Mouse (Mus musculus) G1E-ER4 (cell line): Measurements from ENCODE around the gene Hoxd10. TPM values are rescaled to one million over a fixed set of nuclear protein-coding genes. Genes with fewer than 3 reads are reported as not detected.

Source experiments
- GATA1 ChIP-seq: IDR thresholded peaks from one replicate; pipeline ENCODE4 v1.8.0; 2012; ENCODE audit warnings: low read length, inconsistent platforms
- polyA plus RNA-seq: library from polyadenylated mRNA; stranded (reverse); fragments of >175 nt; gene quantifications from 2 replicates; pipeline ENCODE4 v1.2.3, GENCODE M21; 2012

Hoxd10 gene
- polyA plus RNA-seq, 1 experiment = not detected

DNA sequence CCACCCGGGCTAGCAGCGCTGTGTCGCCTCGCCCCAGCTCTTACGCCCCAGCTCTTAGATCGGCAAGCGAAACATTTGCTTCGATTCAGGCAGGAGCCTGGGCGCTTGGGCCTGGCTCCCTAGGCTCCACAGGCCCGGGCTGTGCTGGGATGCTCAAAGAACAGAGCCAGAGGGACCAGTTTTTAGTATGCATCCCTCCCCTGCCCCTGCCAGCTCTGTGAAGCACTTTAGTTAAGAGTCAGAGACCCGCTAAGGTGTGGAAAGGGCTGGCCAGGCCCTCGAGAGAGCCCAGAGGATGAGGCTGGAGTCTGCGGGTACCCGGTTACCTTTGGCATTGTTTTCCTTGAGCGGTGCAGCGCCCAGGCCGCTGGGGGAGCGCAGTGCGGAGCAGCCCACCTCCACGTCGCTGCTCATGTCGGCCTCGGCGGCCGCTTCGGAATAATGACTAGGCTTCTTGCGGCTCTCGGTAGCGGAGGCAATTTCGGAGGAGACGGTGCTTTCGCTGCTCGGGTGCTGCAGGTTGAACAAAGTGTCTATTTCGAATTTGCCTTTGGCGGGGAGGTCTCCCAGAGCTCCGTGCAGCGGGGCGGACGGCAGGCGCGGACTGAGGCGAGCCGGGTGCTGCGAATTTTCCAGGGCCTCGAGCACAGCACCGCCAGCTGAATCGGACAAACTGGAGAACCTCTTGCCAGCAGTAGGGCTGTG lies 32.9 kb upstream of the Hoxd10 start:
- TF ChIP-seq GATA1 = no peak

DNA sequence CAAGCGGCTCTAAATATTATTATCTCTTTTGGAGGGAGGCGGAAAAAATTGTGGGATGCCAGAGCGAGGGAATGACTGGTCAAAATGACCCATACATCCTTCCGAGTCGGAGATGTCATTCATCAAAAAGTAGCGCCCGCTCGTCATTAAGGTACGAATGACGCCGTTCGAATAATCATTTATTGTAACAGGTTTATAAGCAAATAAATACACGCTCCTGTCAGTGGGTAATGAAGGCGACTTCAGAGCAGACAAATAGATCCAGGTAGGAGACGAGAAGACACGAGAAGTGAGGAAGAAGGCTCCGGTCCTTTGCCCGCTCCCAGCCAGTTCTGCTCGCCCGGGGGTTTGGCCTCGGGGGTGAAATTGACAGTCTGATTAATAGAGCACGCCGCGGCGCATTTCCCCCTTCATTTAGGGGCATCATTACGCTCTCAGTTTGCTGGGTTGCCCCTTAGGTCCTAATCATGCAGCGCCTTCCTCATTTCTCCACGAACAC lies 32.2 kb upstream of the Hoxd10 start, which contains the start of gene Evx2:
Evx2 (minus strand) TSS at position 51 of the 499 bp plus-strand sequence.
- no peak for TF ChIP-seq GATA1

DNA sequence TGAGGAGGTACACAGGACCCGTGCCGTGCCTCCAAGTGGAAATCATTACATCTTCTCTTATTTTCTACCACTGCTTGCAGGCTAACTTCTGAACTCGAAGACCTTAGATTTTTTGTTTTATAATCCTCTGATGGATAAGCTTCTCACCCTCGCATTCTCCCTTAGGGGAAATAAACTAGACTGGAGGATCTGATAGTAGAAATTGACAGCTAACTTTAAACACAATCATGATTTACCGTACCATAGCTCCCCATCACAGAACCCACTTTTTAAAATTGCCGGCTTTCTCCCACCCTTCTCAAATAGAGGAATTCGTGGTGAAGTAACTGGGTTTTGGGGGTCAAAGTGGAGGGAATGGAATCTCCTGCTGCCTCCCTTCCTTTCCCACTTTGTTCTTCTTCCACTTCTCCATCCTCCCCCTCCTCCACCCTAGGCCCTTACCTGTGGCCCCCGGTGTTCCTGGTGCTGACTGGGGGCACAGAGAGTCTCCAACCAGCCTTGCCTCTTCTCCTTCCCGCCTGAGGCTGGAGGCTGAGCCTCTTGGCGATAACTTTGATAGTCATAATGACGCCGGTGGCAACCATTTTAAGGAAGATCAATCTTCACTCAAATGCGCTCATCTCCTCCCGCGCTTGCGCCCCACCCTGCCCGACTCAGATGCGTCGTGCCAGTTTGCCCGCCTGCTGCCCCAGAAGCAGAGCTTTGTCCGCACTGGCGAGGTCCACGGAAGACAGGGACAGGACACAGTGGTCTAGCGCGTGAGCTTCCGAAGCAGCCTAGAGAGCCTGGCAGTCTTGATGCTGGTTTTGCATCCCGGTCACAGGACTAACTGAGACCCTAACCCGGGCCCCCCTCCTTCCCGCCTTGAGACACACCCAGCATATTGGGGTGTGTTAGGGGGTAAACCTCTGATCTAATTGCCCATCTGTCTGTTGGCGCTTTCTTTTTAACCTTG lies 31.0 kb upstream of the Hoxd10 start:
- TF ChIP-seq GATA1 = no peak

DNA sequence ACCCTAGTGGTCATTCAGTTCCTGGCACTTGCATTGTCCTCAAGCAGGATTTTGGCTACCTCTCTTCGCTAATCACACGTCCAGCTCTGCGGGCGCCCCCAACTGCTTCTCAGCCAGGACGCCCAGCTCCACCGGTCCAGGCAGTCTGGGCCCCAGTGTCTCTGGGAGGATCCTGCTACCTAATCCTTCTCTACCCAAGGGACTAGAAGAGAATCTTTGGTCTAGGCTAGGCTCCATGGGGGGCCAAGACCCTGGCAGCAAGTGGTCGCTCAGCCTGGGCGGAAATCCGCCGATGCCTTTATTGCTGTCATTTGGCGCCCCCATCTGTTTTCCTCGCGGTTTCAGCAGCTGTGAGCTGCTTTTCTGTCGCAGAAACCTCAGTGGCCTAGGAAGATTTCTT lies 30.0 kb upstream of the Hoxd10 start:
- TF ChIP-seq GATA1 = no peak

DNA sequence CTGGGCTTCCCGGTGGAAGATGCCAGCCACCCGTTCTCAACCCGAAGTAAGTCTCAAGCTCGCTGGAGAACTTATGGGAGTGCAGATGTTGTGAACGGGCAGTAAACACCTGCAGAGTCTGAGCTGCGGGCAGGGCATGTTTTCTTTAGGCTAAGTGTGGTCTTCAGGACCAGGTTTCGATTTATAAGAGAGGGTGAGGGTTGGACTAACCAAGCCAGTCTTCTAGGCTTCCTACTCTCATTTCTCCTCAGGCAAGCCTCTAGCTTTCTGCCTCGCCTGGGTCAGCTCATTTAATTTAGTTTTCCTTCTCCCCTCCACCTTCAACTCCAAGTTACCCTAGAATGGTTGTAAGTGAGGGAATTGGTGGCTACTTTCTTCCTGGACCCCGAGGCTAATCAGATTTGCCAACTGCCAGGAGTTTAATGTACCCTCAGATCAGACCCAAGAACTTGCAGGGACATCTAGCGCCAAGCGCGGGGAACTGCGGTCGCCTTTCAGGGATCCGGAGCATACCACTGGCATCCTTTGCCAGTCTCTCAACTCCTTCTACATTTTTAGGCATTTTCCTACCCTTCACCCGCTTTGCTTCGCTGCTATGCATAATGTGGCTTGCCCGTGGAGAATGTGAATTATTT lies 28.3 kb upstream of the Hoxd10 start:
- no peak for TF ChIP-seq GATA1

DNA sequence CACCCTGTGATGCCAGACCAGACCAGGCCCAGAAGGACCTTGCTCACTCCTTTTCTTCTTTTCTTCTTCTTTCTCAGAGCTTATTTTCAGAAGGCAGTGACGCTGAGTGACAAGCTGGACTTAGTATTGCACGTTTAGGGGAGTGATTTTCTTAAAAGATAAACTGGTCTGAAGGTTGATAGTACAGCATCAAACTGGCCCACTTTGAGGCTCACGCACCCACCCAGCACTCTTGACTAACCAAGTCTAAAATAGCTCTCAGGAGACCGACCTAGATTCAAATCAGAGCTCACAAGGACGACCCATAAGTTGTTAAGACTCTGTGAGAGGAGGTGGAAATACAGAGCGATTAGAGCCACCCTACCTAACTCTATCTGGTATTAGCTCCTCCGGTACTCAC lies 25.3 kb upstream of the Hoxd10 start:
- TF ChIP-seq GATA1 = no peak

DNA sequence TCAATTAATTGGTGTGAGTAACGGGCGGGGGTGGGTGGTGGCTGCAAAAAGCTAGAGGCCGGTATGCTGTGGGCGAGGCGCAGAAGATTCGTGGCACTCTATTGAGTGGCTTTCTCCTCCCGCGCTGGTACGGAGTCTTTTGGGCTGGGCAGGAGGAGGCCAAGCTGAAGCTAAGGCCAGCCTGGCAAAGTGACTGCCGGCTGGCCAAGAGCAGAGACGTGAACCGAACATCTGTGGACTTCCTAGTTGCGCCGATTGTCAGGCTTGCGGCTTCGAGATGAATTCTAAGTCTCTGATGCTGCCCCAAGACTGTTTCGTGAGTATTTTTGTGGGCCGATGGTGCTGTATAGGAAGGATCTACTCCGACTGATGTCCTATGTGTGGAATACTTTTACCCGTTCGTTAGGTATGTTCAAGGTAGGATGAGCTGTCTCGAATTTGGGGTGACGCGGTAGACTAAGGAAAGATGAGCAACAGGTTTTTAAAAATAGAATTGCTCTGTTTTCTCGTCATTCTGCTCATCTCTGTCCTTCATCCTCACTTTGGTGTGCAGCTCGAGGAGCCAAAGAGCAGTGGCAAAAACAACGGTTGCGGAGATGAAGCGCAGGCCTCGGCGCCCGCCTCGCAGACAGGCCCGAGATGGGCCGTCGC lies 24.4 kb upstream of the Hoxd10 start:
- TF ChIP-seq GATA1 = no peak

DNA sequence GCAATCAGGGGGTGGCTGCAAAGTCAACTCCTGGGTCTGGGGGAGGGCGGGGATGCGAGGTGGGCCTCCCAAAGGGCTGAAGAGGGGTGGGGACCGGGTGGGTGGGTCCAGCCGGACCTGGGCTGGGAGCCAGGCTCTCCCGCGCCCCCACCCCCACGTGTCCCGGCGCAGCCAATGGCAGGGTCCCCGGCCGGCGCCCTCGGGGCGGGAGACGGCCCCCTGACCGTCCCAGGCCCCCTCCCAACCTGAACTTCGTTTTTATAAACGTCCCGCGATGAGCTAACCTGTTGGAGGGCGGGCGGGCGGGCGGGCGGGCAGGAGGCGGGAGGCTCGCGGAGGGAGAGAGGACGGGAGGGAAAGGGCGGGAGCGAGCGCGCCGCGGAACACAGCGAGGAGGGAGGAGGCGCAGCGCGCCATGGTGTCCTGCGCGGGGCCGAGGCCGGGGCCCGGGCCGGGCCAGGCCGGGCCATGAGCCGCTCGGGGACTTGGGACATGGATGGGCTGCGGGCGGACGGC lies 23.8 kb upstream of the Hoxd10 start, which contains the start of gene Hoxd13:
Hoxd13 (plus strand) TSS at position 469 of the 516 bp plus-strand sequence.
- TF ChIP-seq GATA1 = no peak

DNA sequence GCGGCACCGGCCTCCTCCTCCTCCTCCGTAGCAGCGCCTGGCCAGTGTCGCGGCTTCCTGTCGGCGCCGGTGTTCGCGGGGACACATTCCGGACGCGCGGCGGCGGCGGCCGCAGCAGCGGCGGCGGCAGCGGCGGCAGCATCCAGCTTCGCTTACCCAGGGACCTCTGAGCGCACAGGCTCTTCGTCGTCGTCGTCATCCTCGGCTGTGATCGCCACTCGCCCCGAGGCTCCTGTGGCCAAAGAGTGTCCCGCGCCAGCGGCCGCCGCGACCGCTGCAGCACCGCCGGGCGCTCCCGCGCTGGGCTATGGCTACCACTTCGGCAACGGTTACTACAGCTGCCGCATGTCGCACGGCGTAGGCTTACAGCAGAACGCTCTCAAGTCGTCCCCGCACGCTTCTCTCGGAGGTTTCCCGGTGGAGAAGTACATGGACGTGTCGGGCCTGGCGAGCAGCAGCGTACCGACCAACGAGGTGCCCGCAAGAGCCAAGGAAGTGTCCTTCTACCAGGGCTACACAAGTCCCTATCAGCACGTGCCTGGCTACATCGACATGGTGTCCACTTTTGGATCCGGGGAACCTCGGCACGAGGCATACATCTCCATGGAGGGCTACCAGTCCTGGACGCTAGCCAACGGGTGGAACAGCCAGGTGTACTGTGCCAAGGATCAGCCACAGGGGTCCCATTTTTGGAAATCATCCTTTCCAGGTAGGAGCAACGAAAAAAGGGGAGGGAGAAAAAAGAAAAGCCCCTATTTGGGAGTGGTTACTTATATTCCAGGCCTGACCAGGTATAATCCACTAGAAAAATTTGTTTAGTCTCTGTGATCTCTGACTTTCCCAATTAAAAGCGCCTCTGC lies 23.1 kb upstream of the Hoxd10 start:
- no peak for TF ChIP-seq GATA1

DNA sequence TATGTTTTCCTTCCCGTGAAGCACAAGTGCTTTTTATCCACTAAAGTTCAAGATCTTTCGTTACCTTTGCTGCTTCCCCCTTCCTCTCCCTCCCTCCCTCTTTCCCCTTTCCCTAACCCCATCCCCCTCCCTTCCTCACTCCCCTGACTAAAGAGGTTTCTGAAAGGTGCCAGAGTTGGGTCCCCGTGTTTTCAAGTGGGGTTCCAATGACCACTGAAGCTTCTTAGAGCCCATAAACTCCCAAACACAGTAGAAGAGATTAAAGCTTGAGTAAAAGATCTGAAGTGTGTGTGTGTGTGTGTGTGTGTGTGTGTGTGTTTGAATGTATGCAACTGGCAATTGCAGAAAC lies 22.5 kb upstream of the Hoxd10 start:
- TF ChIP-seq GATA1 = no peak

DNA sequence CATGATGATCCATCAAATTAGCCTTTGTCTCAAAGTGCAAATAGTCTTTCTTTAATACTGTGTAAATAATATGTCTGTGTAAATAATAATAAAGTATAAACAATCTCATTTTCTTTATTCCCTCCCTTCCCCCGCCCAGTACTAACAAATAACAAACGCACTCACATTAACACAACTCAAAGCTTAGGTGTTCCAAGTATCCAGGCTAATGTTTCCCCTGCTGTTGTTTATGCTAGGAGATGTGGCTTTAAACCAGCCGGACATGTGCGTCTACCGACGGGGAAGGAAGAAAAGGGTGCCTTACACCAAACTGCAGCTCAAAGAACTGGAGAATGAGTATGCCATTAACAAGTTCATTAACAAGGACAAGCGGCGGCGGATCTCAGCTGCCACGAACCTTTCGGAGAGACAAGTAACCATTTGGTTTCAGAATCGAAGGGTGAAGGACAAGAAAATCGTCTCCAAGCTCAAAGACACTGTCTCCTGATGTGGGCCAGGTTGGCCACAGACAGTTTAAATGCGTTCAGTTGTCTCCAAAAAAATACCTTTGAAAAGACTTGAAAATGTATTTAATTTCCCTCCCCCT lies 22.0 kb upstream of the Hoxd10 start:
- TF ChIP-seq GATA1 = no peak

DNA sequence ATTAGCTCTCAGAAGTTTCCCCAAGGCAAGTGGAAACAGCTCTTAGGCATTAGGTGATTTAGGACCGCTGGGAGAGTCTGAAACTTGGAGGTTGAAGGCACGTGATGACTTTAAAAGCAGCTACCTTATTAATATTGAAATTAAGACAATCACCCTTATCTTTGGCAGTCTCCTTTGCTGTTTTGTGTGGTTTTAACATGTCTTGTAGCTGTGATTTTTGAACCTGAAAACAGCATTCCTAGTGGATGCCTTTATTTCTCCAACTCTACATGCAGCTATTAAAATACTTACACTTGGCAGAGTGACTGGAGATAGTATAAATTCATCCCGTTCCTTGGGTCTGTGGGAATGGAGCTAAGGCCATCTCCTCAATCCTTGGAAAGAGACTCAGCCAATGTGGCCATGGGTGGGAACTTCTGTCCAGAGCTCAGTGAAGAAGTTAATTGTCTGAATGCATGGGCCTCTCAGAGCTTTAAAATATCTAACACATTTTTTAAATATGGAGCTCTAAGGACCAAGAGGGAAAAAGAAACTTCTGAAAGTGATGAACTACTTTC lies 21.0 kb upstream of the Hoxd10 start:
- TF ChIP-seq GATA1 = no peak

DNA sequence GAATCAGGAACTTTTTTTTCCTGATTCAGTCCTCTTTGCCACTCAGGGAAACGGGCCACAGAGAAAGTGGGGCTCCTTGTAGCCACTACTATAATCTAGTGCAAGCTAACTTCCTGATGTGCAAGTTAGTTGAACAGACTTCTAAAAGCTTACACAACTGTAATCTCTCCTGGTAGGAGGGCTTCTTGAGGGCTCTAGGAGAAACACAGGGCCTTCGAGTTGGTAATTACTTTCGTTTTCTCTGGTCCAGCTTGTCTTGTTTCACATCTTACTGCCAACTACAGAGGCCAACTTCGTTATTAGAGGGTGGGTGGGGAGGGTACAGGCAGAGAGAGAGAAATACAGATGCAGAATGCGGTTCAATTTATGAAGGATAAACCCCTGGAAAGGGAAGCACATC lies 19.9 kb upstream of the Hoxd10 start:
- no peak for TF ChIP-seq GATA1
